Mouse (Mus musculus): ENCODE measurements around the gene Supt5. TPM values are rescaled to one million over a fixed set of nuclear protein-coding genes. Genes with fewer than 3 reads are reported as not detected.

Gene Supt5
- total and polyA plus RNA-seq, 3 experiments, result 66.0 to 448 (median 156) TPM

- TF ChIP-seq UBTF (IDR thresholded peaks at IDR 0.05; ENCODE audit: borderline replicate concordance, insufficient read depth, low read depth, low read length) (no peak), HCFC1 (IDR thresholded peaks at IDR 0.05; ENCODE audit: low read depth, low read length) (no peak), CTCF (IDR thresholded peaks at IDR 0.05 in 2 of 3, conservative IDR thresholded peaks at IDR 0.05 in 1 of 3; ENCODE audit: control insufficient read depth in 1 of 3, insufficient read depth in 1 of 3, low read depth in 2 of 3, low read length in 3 of 3, poor library complexity in 1 of 3, severe bottlenecking in 1 of 3) (no peak), ELF1 (IDR thresholded peaks at IDR 0.05; ENCODE audit: low read depth, low read length) (no peak), POLR2AphosphoS5 (IDR thresholded peaks at IDR 0.05; ENCODE audit: borderline replicate concordance, low read depth, low read length) (no peak), CHD2 (IDR thresholded peaks at IDR 0.05; ENCODE audit: low read length) (no peak)
- no peaks in the 10 kb centered on the region for H3K27me3 ChIP-seq (ENCODE audit: control insufficient read depth in 1 of 2, insufficient read depth in 2 of 2, low read length in 2 of 2)
- H3K9me3 ChIP-seq (replicated peaks; ENCODE audit: insufficient read depth, low read length), result no peaks in the 10 kb centered on the region
- DNase-seq (ENCODE audit: low read depth, low spot score), result no peak
- H3K36me3 ChIP-seq (ENCODE audit: control insufficient read depth in 1 of 2, insufficient read depth in 2 of 2, low read length in 2 of 2), result peaks cover 0 to 1% of the 10 kb centered on the region in 2 experiments; a peak in 2 of 4 replicates
- no peak overlapping the region for H3K27ac ChIP-seq (ENCODE audit: control insufficient read depth, low read depth, low read length)
- no peak overlapping the region for H3K9ac ChIP-seq (ENCODE audit: control insufficient read depth, low read depth, low read length, poor library complexity, severe bottlenecking)
- no peaks in the 10 kb centered on the region for H3K79me2 ChIP-seq (ENCODE audit: control insufficient read depth, insufficient read depth, low read length, poor library complexity)
- peaks cover 0 to 6% of the 10 kb centered on the region in 2 experiments; a peak in 1 of 4 replicates for H3K4me1 ChIP-seq (ENCODE audit: control insufficient read depth in 1 of 2, insufficient read depth in 2 of 2, low read length in 2 of 2)
- no peak overlapping the region for H3K4me3 ChIP-seq (ENCODE audit: control insufficient read depth in 1 of 2, insufficient read depth in 1 of 2, low read depth in 2 of 2, low read length in 2 of 2)
These were observed 19.9 kb upstream of the Supt5 start for GRCm38 (mm10) chr7:28358431-28358830.

GRCm38 (mm10) chr7:28357984-28358383, 19.4 kb upstream of the Supt5 start:
- Histone ChIP-seq H3K79me2 (ENCODE audit: control insufficient read depth, insufficient read depth, low read length, poor library complexity) (no peaks in the 10 kb centered on the region), H3K9ac (ENCODE audit: control insufficient read depth, low read depth, low read length, poor library complexity, severe bottlenecking) (no peak overlapping the region), H3K4me3 (ENCODE audit: control insufficient read depth in 1 of 2, insufficient read depth in 1 of 2, low read depth in 2 of 2, low read length in 2 of 2) (no peak overlapping the region), H3K9me3 (replicated peaks; ENCODE audit: insufficient read depth, low read length) (no peaks in the 10 kb centered on the region), H3K4me1 (ENCODE audit: control insufficient read depth in 1 of 2, insufficient read depth in 2 of 2, low read length in 2 of 2) (peaks cover 0 to 8% of the 10 kb centered on the region in 2 experiments; a peak in 1 of 4 replicates), H3K36me3 (ENCODE audit: control insufficient read depth in 1 of 2, insufficient read depth in 2 of 2, low read length in 2 of 2) (peaks cover 2 to 5% of the 10 kb centered on the region in 2 experiments), H3K27me3 (ENCODE audit: control insufficient read depth in 1 of 2, insufficient read depth in 2 of 2, low read length in 2 of 2) (no peaks in the 10 kb centered on the region), H3K27ac (ENCODE audit: control insufficient read depth, low read depth, low read length) (no peak overlapping the region)
- no peak for DNase-seq (ENCODE audit: low read depth, low spot score)
- TF ChIP-seq RAD21 (IDR thresholded peaks at IDR 0.05; ENCODE audit: low read depth, low read length) (no peak), TAL1 (IDR thresholded peaks at IDR 0.05; ENCODE audit: low read length) (no peak), MEF2A (IDR thresholded peaks at IDR 0.05; ENCODE audit: extremely low read depth, insufficient replicate concordance, low read depth, low read length, poor library complexity, severe bottlenecking) (no peak), RCOR1 (IDR thresholded peaks at IDR 0.05; ENCODE audit: low read depth, low read length) (no peak), TCF12 (IDR thresholded peaks at IDR 0.05; ENCODE audit: low read depth, low read length) (no peak), MYC (IDR thresholded peaks at IDR 0.05; ENCODE audit: low read depth, low read length) (no peak), MAX (IDR thresholded peaks at IDR 0.05; ENCODE audit: low read length) (no peak), UBTF (IDR thresholded peaks at IDR 0.05; ENCODE audit: borderline replicate concordance, insufficient read depth, low read depth, low read length) (no peak), TBP (IDR thresholded peaks at IDR 0.05; ENCODE audit: low read depth, low read length) (no peak), POLR2AphosphoS2 (IDR thresholded peaks at IDR 0.05; ENCODE audit: low read length) (no peak), GATA1 (IDR thresholded peaks at IDR 0.05; ENCODE audit: low read depth, low read length) (no peak), ETS1 (IDR thresholded peaks at IDR 0.05; ENCODE audit: low read depth, low read length) (no peak), NRF1 (IDR thresholded peaks at IDR 0.05; ENCODE audit: insufficient read depth, low read depth, low read length, poor library complexity, severe bottlenecking) (no peak), MAFK (IDR thresholded peaks at IDR 0.05; ENCODE audit: borderline replicate concordance, low read depth, low read length) (no peak), ZNF384 (IDR thresholded peaks at IDR 0.05; ENCODE audit: low read depth, low read length) (no peak), MYB (IDR thresholded peaks at IDR 0.05; ENCODE audit: low read depth, low read length) (no peak), CTCF (IDR thresholded peaks at IDR 0.05 in 2 of 3, conservative IDR thresholded peaks at IDR 0.05 in 1 of 3; ENCODE audit: control insufficient read depth in 1 of 3, insufficient read depth in 1 of 3, low read depth in 2 of 3, low read length in 3 of 3, poor library complexity in 1 of 3, severe bottlenecking in 1 of 3) (no peak)

All from MEL (cell line).